Mouse (Mus musculus) CD4-positive naive resting alpha-beta T cell, adult 57 days (primary cell): ENCODE data around the gene Acan. TPM values are rescaled to one million over a fixed set of nuclear protein-coding genes. Genes with fewer than 3 reads are reported as not detected.

Experiments used
- total RNA-seq: library from RNA; stranded (reverse); gene quantifications from one replicate; pipeline ENCODE4 v1.2.4, GENCODE M21; 2023

The Acan gene
- total RNA-seq, result not detected

DNA sequence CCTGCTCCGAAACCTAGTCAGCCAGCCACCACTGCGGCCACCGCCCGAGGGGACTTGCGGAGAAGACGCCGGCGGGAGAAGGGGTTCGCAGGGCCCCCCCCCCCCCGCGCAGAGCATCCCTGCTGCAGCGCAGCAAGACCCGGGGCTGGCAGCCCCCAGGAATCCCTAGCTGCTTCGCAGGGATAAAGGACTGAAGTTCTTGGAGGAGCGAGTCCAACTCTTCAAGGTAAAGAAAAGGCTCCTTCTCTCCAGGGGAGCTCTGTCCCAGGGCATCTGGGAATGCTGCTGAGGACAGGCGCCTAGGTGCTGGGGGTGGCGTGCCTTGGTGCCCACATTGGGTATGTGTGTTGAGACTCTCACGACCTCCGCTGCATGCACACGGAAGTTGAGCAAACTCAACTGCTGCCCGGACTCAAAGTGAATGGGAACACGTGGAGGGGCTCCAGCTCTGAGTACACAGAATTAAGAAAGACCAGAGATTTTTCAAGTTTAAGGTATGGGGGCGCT is at the start of gene Acan:
Gene Acan, plus strand, starts transcription at position 101 of the 507 bp plus-strand sequence.

DNA sequence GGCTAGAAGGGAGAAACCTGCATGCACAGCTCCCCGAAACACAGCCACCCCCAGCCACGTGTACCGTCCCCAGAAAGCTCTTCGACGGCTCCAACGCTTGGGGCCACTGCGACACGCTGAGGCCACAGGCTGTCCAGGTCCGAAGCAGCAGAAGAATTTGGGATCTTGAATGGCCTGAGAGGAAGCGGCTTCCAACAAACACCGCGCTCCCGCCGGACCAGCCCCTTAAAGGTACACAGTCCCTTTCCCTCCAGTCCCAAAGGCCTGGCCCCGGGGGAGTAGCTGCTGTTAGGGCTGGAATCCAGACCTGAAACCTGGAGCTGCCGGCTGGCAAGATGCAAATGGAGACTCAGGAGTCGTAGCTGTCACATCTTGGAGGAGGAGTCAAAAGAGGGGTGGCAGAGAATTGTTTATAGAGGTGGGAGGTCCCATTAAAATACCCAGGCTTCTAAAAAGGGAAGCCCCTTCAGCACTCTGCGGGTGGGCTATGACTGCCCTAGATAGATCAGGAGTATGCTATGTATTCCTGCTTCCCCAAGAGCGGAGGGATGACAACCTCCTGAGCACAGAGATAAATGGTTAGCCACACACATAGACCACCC is 77.7 kb downstream of the Acan start, which contains the start of gene Hapln3:
Gene Hapln3, minus strand, starts transcription at position 176 of the 602 bp plus-strand sequence.

GRCm38 (mm10) chr7:79148711-79149266 is 95.5 kb downstream of the Acan start, which contains the start of gene Mfge8:
TSS of gene Mfge8 (minus strand) at chr7:79149060.

Other genes starting within 250 kb of the Acan start
- 18.4 TPM for gene Det1, start 206.2 kb upstream of the Acan start, total RNA-seq
- 31.2 TPM for gene Aen, start 157.6 kb upstream of the Acan start, total RNA-seq
- 16.0 TPM for gene Isg20, start 140.1 kb upstream of the Acan start, total RNA-seq
- not detected for gene Hapln3, start 77.5 kb downstream of the Acan start, total RNA-seq
- 35.3 TPM for gene Mfge8, start 95.6 kb downstream of the Acan start, total RNA-seq
- gene Abhd2, start 219.7 kb downstream of the Acan start, total RNA-seq, result 101 TPM